Mouse (Mus musculus): ENCODE results near the gene Stx11.
"Not testable (repeated sequence)": the region's sequence is repeated elsewhere in the genome, so short reads cannot be mapped to it uniquely, and the experiment has no call there.

The Stx11 gene

GRCm38 (mm10) chr10:12957271-12957670, 6.8 kb downstream of the Stx11 start:
- no peak for DNase-seq (ENCODE audit: low spot score)

- DNase-seq (ENCODE audit: low spot score), result no peak
Observed at GRCm38 (mm10) chr10:12955831-12956230, 8.3 kb downstream of the Stx11 start.

DNA sequence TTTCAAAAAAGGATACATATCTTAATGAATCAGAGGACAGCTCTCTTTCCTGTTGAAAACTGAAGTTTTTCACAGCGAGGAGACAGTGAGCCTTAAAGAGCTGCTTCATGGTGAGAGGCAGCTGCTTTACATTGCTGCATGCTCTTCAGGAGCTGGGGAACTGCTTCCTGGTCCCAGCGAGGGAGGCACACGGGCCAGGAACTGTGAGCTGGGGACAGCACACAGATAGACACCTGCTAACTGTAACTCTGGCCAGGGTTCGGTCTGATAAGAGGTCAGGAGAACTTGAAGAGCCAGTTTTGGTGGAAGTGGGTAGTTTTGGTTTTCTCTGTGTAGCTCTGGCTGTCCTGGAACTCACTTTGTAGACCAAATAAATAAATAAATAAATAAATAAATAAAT, 12.7 kb downstream of the Stx11 start:
- DNase-seq (ENCODE audit: low spot score), result not testable (repeated sequence)

GRCm38 (mm10) chr10:12949299-12949698, 14.8 kb downstream of the Stx11 start:
- no peak for DNase-seq (ENCODE audit: low spot score)

- no peak for DNase-seq (ENCODE audit: low spot score)
Observed at GRCm38 (mm10) chr10:12947606-12948005, 16.5 kb downstream of the Stx11 start.

DNA sequence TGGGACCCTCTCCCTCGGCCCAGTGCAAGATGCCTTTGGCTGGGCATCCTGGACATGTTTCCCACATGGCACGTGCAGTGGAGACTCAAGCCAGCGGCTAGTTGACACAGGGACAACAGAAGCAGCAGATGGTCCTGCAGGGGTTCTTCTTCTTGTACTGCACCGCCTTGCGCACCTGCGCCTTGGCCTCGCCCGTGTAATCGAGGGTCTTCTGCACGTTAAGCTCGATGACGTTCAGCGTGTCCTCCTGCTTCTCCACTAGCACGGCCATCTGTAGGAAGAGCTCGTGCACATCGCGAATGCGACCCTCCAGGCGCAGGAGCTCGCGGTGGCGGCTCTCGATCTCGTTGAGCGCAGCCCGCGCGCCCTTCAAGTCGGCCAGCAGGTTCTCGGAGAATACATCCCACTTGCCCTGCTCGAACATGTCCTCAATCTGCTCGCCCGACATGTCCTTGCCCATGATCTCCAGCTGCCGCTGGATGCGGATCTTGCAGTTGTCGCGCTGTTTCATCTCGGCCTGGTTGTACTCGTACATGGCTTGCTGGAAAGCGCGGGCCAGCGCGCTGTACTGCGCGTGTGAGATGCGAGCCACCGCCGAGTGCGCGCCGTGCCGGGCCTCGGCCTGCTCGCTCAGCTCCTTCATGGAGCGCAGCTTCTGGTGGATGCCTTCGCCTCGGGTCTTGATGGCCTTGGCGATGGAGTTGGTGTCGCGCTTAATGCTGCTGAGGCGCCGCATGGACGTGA, 22.9 kb downstream of the Stx11 start:
- peak; percentile 10 for DNase-seq (ENCODE audit: low spot score)

GRCm38 (mm10) chr10:12938763-12939162, 25.3 kb downstream of the Stx11 start:
- no peak for DNase-seq (ENCODE audit: low spot score)

- no peak for DNase-seq (ENCODE audit: low spot score)
Observed at GRCm38 (mm10) chr10:12936079-12936478, 28.0 kb downstream of the Stx11 start.

GRCm38 (mm10) chr10:12935575-12935974, 28.5 kb downstream of the Stx11 start:
- no peak for DNase-seq (ENCODE audit: low spot score)

- DNase-seq (ENCODE audit: low spot score), result no peak
Observed at GRCm38 (mm10) chr10:12931492-12932400, 32.4 kb downstream of the Stx11 start.

DNA sequence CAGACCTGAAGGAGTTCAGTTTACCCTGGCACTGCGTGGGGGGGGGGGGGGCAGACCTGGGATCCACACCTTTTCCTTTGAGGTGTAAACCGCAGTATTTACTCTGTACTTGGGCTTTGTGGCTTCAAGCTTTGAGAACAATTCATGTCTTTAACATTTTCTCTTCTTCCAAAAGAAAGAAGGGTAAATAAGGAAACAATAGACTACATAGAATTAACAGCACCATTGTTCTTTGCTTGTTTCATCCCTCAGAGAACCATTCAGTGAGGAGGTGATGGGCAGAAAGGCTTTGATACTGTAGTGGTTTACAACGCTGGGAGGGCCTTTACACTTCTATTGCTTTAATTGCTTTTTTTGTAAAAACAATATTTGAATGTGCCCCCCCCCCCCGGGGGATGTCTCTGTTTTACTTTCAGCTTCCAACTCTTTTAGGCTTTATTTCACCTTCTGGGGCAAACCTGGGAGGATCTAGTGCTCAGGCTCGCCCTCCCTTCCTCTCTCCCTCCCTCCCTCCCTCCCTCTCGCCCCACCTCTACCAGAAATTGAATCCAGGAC, 33.7 kb downstream of the Stx11 start:
- no peak for DNase-seq (ENCODE audit: low spot score)

GRCm38 (mm10) chr10:12929857-12930174, 34.3 kb downstream of the Stx11 start:
- DNase-seq (ENCODE audit: low spot score), result no peak

GRCm38 (mm10) chr10:12929149-12929856, 34.8 kb downstream of the Stx11 start:
- no peak for DNase-seq (ENCODE audit: low spot score)

DNA sequence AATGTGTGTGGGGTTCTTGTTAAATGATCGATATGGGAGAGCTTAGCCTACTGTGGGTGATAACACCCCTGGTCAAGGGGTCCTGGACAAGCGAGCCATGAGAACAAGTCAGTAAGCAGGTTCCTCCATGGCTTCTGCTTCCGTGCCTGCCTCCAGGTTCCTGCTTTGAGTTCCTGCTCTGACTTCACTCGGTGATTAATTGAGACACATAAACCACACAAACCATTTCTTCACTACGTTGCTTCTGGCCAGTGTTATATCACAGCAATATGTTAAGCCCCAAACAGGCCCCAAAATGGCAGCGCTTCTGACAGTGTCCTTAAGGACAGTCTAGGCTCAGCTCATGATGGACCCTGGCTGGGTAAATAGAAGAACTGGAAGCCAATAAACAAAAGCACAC, 35.9 kb downstream of the Stx11 start:
- no peak for DNase-seq (ENCODE audit: low spot score)

- peak; percentile 89 for DNase-seq (ENCODE audit: low spot score)
Observed at GRCm38 (mm10) chr10:12922574-12923353, 41.3 kb downstream of the Stx11 start.

DNA sequence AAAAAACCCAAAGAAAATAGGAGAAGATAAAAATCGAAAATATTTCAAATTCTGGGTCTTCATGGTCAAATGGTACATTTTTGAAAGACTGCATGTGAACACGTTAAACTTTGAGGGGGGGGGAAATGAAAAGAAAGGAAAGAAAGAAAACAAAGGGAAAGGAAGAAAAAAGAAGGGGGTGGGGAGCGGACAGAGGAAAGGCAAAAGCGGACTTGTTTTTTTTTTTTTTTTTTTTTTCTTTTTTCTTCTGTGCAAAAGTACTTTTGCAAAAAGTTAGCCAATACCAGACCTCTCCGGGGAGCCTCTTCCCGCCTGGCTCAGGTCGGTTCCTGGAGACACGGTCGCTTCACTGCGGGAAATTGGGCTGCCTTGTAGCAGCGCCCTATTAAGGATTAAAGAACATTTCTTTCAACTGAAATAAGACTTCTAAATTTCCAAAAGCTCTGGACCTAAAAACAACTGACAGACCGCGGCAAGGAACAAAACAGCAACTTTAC, 42.0 kb downstream of the Stx11 start:
- DNase-seq (ENCODE audit: low spot score), result no peak

- DNase-seq (ENCODE audit: low spot score), result no peak
Observed at GRCm38 (mm10) chr10:12921551-12922040, 42.5 kb downstream of the Stx11 start.

DNA sequence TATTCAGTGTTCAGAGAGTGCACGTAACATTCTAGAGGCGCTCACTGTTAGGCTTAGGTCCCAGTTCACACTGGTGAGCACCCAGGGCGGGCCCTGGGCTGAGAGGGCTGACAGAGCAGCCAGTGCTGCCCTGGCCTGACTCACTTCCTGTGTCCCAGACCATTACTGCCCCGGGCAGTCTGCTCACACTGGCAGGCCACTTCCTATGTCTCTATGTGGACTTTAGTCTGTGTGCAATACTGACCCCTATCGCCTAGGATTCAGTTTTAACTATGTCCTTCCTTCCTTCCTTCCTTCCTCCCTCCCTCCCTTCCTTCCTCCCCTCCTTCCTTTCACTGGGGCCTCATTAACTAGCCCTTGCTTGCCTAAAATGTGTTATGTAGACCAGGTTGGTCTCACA, 44.8 kb downstream of the Stx11 start:
- DNase-seq (ENCODE audit: low spot score), result no peak

- no peak for DNase-seq (ENCODE audit: low spot score)
Observed at GRCm38 (mm10) chr10:12917626-12918025, 46.5 kb downstream of the Stx11 start.

- no peak for DNase-seq (ENCODE audit: low spot score)
Observed at GRCm38 (mm10) chr10:12916376-12916775, 47.7 kb downstream of the Stx11 start.

DNA sequence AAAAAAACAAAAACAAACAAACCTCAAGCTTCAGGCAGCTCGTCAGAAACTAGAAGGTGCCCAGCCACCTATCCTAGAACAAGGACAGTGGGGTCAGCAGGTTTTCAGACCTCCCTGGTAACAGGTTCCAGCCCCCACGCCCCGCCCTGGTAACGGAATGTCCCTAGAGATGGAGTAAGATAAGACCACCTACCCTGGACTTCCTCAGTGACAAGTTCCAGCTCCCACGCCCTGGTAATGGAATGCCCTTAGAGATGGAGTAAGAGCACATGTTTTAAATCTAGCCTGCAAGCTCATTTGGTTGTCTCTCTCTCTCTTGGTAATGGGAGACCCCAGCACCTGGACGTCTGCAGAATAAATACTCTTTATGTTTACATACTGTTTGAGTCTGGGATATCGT, 48.3 kb downstream of the Stx11 start:
- DNase-seq (ENCODE audit: low spot score), result no peak
